Mouse (Mus musculus): ENCODE results near the gene Chchd3. TPM values are rescaled to one million over a fixed set of nuclear protein-coding genes. Genes with fewer than 3 reads are reported as not detected.

The Chchd3 gene
- polyA plus RNA-seq, 1 experiment from 2014 or later: 88.6 TPM

GRCm38 (mm10) chr6:33042880-33043279, 17.2 kb downstream of the Chchd3 start:
- Histone ChIP-seq H3K79me2 (ENCODE audit: inconsistent target) (no peaks in the 10 kb centered on the region), H3K27ac (no peak overlapping the region), H3K36me3 (ENCODE audit: inconsistent target) (peaks cover 3% of the 10 kb centered on the region; the same call in 1 of the 2 replicates), H3K4me3 (ENCODE audit: inconsistent target) (no peak overlapping the region)
- 94% methylated on average over 1 of the region's 1 CpGs for WGBS (ENCODE audit: missing documents)

- Histone ChIP-seq H3K27ac (no peak overlapping the region), H3K4me3 (ENCODE audit: inconsistent target) (no peak overlapping the region), H3K36me3 (ENCODE audit: inconsistent target) (no peaks in the 10 kb centered on the region; the same call in 1 of the 2 replicates), H3K79me2 (ENCODE audit: inconsistent target) (no peaks in the 10 kb centered on the region)
- 100% methylated on average over 2 of the region's 2 CpGs for WGBS (ENCODE audit: missing documents)
These were observed 18.1 kb downstream of the Chchd3 start for GRCm38 (mm10) chr6:33041978-33042377.

GRCm38 (mm10) chr6:33040360-33041090, 19.5 kb downstream of the Chchd3 start:
- Histone ChIP-seq H3K36me3 (ENCODE audit: inconsistent target) (no peaks in the 10 kb centered on the region; the same call in 1 of the 2 replicates), H3K27ac (no peak overlapping the region), H3K79me2 (ENCODE audit: inconsistent target) (no peaks in the 10 kb centered on the region), H3K4me3 (ENCODE audit: inconsistent target) (no peak overlapping the region)
- WGBS (ENCODE audit: missing documents): 95% methylated on average over 4 of the region's 4 CpGs

- Histone ChIP-seq H3K36me3 (ENCODE audit: inconsistent target) (no peaks in the 10 kb centered on the region), H3K4me3 (ENCODE audit: inconsistent target) (no peak overlapping the region), H3K79me2 (ENCODE audit: inconsistent target) (no peaks in the 10 kb centered on the region), H3K27ac (no peak overlapping the region)
- 94% methylated on average over 1 of the region's 1 CpGs for WGBS (ENCODE audit: missing documents)
These were observed 27.5 kb downstream of the Chchd3 start for GRCm38 (mm10) chr6:33032543-33032942.

- no peaks in the 10 kb centered on the region for H3K36me3 ChIP-seq (ENCODE audit: inconsistent target)
- H3K79me2 ChIP-seq (ENCODE audit: inconsistent target): no peaks in the 10 kb centered on the region
- H3K27ac ChIP-seq: no peak overlapping the region
- 89% methylated on average over 2 of the region's 2 CpGs for WGBS (ENCODE audit: missing documents)
- no peak overlapping the region for H3K4me3 ChIP-seq (ENCODE audit: inconsistent target)
These were observed 28.4 kb downstream of the Chchd3 start for GRCm38 (mm10) chr6:33031631-33032030.

- H3K79me2 ChIP-seq (ENCODE audit: inconsistent target): peaks cover 14% of the 10 kb centered on the region; the same call in 1 of the 2 replicates
- no peak overlapping the region for H3K27ac ChIP-seq
- no peaks in the 10 kb centered on the region for H3K36me3 ChIP-seq (ENCODE audit: inconsistent target)
- H3K4me3 ChIP-seq (ENCODE audit: inconsistent target): no peak overlapping the region
- WGBS (ENCODE audit: missing documents): 99% methylated on average over 6 of the region's 6 CpGs
These were observed 31.8 kb downstream of the Chchd3 start for GRCm38 (mm10) chr6:33028296-33028695.

GRCm38 (mm10) chr6:33025041-33025440, 35.0 kb downstream of the Chchd3 start:
- WGBS (ENCODE audit: missing documents): 100% methylated on average over 2 of the region's 2 CpGs
- H3K27ac ChIP-seq: no peak overlapping the region
- no peaks in the 10 kb centered on the region for H3K36me3 ChIP-seq (ENCODE audit: inconsistent target)
- H3K4me3 ChIP-seq (ENCODE audit: inconsistent target): no peak overlapping the region
- H3K79me2 ChIP-seq (ENCODE audit: inconsistent target): peaks cover 18% of the 10 kb centered on the region; the same call in 1 of the 2 replicates

- H3K36me3 ChIP-seq (ENCODE audit: inconsistent target): 0 out of 2 replicates have a peak, but pooled peaks cover 5% of the 10 kb centered on the region
These were observed 55.5 kb downstream of the Chchd3 start for GRCm38 (mm10) chr6:33004607-33005006.

GRCm38 (mm10) chr6:33002988-33003387, 57.1 kb downstream of the Chchd3 start:
- 100% methylated on average over 1 of the region's 1 CpGs for WGBS (ENCODE audit: missing documents)
- no peaks in the 10 kb centered on the region; the same call in 1 of the 2 replicates for H3K79me2 ChIP-seq (ENCODE audit: inconsistent target)
- 0 out of 2 replicates have a peak, but pooled peaks cover 3% of the 10 kb centered on the region for H3K36me3 ChIP-seq (ENCODE audit: inconsistent target)
- H3K4me3 ChIP-seq (ENCODE audit: inconsistent target): no peak overlapping the region
- H3K27ac ChIP-seq: no peak overlapping the region

More at GRCm38 (mm10) chr6:33004607-33005006, 55.5 kb downstream of the Chchd3 start:
- Histone ChIP-seq H3K27ac (no peak overlapping the region), H3K4me3 (ENCODE audit: inconsistent target) (no peak overlapping the region), H3K79me2 (ENCODE audit: inconsistent target) (no peaks in the 10 kb centered on the region)
- 84% methylated on average over 3 of the region's 3 CpGs for WGBS (ENCODE audit: missing documents)

GRCm38 (mm10) chr6:33001271-33001670, 58.8 kb downstream of the Chchd3 start:
- H3K4me3 ChIP-seq (ENCODE audit: inconsistent target): no peak overlapping the region
- no peaks in the 10 kb centered on the region; the same call in 1 of the 2 replicates for H3K79me2 ChIP-seq (ENCODE audit: inconsistent target)
- H3K27ac ChIP-seq: no peak overlapping the region
- 98% methylated on average over 15 of the region's 15 CpGs for WGBS (ENCODE audit: missing documents)
- no peaks in the 10 kb centered on the region for H3K36me3 ChIP-seq (ENCODE audit: inconsistent target)

GRCm38 (mm10) chr6:32996597-32996996, 63.5 kb downstream of the Chchd3 start:
- Histone ChIP-seq H3K79me2 (ENCODE audit: inconsistent target) (no peaks in the 10 kb centered on the region; the same call in 1 of the 2 replicates), H3K4me3 (ENCODE audit: inconsistent target) (no peak overlapping the region), H3K36me3 (ENCODE audit: inconsistent target) (no peaks in the 10 kb centered on the region), H3K27ac (peak overlapping the region; percentile 54)
- WGBS (ENCODE audit: missing documents): 100% methylated on average over 1 of the region's 1 CpGs

GRCm38 (mm10) chr6:32993847-32994246, 66.2 kb downstream of the Chchd3 start:
- peaks cover 8% of the 10 kb centered on the region; the same call in 1 of the 2 replicates for H3K79me2 ChIP-seq (ENCODE audit: inconsistent target)
- H3K27ac ChIP-seq: no peak overlapping the region
- WGBS (ENCODE audit: missing documents): 100% methylated on average over 1 of the region's 1 CpGs
- H3K4me3 ChIP-seq (ENCODE audit: inconsistent target): no peak overlapping the region
- H3K36me3 ChIP-seq (ENCODE audit: inconsistent target): no peaks in the 10 kb centered on the region

GRCm38 (mm10) chr6:32990061-32990633, 69.9 kb downstream of the Chchd3 start:
- Histone ChIP-seq H3K36me3 (ENCODE audit: inconsistent target) (no peaks in the 10 kb centered on the region), H3K27ac (no peak overlapping the region), H3K4me3 (ENCODE audit: inconsistent target) (no peak overlapping the region), H3K79me2 (ENCODE audit: inconsistent target) (peaks cover 8% of the 10 kb centered on the region; the same call in 1 of the 2 replicates)
- 90% methylated on average over 12 of the region's 12 CpGs for WGBS (ENCODE audit: missing documents)

- H3K27ac ChIP-seq: no peak overlapping the region
- no peak overlapping the region for H3K4me3 ChIP-seq (ENCODE audit: inconsistent target)
- no peaks in the 10 kb centered on the region for H3K36me3 ChIP-seq (ENCODE audit: inconsistent target)
- 93% methylated on average over 8 of the region's 8 CpGs for WGBS (ENCODE audit: missing documents)
- peaks cover 14% of the 10 kb centered on the region; the same call in 1 of the 2 replicates for H3K79me2 ChIP-seq (ENCODE audit: inconsistent target)
These were observed 71.5 kb downstream of the Chchd3 start for GRCm38 (mm10) chr6:32988561-32988960.

- WGBS (ENCODE audit: missing documents): 97% methylated on average over 5 of the region's 5 CpGs
- Histone ChIP-seq H3K36me3 (ENCODE audit: inconsistent target) (no peaks in the 10 kb centered on the region), H3K79me2 (ENCODE audit: inconsistent target) (peaks cover 8% of the 10 kb centered on the region; the same call in 1 of the 2 replicates), H3K27ac (no peak overlapping the region), H3K4me3 (ENCODE audit: inconsistent target) (no peak overlapping the region)
These were observed 76.2 kb downstream of the Chchd3 start for GRCm38 (mm10) chr6:32983876-32984275.
